Mouse (Mus musculus) cerebral cortex, adult 2 months (tissue): Measurements from ENCODE around the gene Gm12258.

Experiments used
- WGBS: fragments of 180-500 bp; shearing (Covaris S2); methylation state at CpG from one replicate; pipeline ENCODE4 v1.1.7; 2018; 5-methylcytosine and 5-hydroxymethylcytosine counted together

The Gm12258 gene

DNA sequence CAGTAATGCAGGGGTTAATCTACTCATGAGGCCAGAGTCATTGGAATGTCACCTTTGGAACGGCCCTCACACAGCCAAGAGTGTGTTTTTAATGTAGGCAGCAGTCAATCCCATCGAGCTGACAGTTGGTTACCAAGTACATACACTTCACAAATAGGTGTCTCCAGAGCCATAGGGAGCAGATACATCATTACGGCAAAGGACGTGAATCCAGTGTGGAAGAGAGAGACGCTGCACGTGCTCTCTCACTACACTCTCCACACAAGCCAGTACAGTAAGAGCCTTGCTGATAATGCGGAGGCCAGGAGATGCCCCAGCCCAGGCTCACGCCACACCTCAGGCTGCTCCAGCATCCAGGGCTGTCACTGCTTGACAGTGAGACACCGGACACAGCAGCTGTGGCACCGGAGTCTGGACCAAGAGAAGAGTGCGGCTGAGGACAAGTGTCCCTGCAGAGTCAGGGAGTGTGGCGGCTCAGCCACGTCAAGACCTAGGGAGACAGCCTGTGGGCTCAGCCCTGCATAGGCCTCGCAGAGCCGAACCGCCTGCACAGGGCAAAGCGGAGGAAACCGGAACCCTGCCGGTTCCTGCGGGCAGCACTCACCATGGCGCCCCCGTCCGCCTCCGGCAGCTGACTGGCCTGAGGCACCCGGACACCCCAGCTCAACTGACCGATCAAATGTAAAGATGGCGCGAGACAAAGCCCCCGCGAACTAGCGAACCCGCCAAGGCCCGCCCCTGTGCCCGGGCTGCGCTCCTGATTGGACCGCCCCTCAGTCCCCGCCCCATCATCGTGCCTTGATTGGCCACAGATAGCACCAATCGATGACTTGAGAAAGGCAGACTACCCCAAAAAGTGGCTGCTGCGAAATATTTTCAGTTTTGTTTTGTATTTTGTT is 56.8 kb downstream of the Gm12258 start, which contains the start of gene Zfp39:
TSS of gene Zfp39 (minus strand) at position 715 of the 899 bp plus-strand sequence.
- WGBS: under 1% methylated on average over 40 of the region's 40 CpGs

DNA sequence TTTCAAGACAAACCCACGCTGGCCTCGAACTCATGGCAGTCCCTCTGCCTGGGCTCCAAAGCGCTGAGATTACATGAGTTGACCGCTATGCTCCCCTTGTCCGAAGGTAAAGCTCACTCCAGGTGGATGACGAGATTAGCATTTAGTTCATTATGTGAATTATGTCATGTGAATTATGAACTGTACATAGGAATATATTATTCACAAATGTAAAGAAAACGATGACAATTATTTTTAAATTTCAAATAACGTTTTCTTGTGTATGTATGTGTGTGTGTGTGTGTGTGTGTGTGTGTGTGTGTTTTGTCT is 57.4 kb downstream of the Gm12258 start:
- 2% methylated on average over 8 of the region's 8 CpGs for WGBS

DNA sequence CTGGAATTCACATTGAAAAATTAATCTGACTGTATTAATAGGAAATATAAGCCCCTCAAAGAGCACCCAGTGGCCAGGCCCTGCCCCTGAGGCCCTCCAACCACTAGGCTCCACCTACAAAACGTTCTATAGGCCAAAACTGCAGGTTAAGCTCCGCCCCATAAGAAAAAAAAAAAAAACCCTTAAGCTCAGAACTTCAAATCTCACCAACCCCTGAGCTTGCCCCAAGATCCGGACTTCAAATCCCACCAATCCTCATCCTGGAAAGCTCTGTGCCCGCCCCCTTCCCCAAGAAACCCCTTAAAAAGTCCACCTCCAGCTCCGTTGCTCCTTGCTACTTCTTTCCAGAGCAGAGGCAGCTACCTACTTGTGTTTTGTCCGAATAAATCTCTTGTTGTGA is 57.9 kb downstream of the Gm12258 start:
- WGBS: 51% methylated on average over 6 of the region's 6 CpGs
